Mouse (Mus musculus) frontal cortex, postnatal 36 days (tissue): ENCODE data around the gene Clcf1.

Source experiments
- DNase-seq, 2 experiments: peaks; one replicate each; pipeline ENCODE4 v3.0.0; 2022; ENCODE audit warnings: low spot score in 2 of 2

Clcf1 gene

GRCm38 (mm10) chr19:4217140-4217539 is 3.1 kb downstream of the Clcf1 start:
- DNase-seq, result no peak

GRCm38 (mm10) chr19:4217855-4218254 is 3.8 kb downstream of the Clcf1 start:
- no peak for DNase-seq

GRCm38 (mm10) chr19:4218293-4218692 is 4.3 kb downstream of the Clcf1 start:
- DNase-seq, result no peak

- DNase-seq, result no peak
These were observed 4.7 kb downstream of the Clcf1 start for GRCm38 (mm10) chr19:4218784-4219183.

GRCm38 (mm10) chr19:4219943-4220342 is 5.9 kb downstream of the Clcf1 start:
- DNase-seq, result no peak

DNA sequence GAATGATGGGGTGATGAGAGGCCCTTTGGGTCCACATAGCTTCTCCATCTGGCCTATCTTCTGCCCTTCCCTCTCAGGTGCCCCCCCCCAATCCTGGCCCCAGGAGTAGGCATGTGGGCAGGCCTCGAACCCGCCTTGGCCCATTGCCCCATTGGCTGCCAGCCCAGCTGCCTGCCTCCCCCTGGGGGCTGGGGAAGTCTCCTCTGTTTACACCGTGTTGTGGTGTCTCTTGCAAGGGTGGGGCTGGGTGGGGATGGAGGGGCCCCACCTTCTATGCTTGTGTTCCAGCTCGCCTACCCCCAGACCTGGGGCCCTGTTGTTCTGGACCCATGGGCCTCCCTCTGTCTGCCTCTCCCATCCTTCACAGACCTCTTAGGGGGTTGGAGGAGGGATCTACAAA is 6.4 kb downstream of the Clcf1 start:
- DNase-seq, result no peak

- DNase-seq, result no peak
These were observed 7.1 kb downstream of the Clcf1 start for GRCm38 (mm10) chr19:4220957-4221743.

DNA sequence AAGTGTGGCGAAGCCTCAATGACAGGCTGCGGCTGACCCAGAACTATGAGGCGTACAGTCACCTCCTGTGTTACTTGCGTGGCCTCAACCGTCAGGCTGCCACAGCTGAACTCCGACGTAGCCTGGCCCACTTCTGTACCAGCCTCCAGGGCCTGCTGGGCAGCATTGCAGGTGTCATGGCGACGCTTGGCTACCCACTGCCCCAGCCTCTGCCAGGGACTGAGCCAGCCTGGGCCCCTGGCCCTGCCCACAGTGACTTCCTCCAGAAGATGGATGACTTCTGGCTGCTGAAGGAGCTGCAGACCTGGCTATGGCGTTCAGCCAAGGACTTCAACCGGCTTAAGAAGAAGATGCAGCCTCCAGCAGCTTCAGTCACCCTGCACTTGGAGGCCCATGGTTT is 8.1 kb downstream of the Clcf1 start:
- DNase-seq, result no peak

- no peak for DNase-seq
These were observed 12.7 kb downstream of the Clcf1 start for GRCm38 (mm10) chr19:4226779-4227178.

DNA sequence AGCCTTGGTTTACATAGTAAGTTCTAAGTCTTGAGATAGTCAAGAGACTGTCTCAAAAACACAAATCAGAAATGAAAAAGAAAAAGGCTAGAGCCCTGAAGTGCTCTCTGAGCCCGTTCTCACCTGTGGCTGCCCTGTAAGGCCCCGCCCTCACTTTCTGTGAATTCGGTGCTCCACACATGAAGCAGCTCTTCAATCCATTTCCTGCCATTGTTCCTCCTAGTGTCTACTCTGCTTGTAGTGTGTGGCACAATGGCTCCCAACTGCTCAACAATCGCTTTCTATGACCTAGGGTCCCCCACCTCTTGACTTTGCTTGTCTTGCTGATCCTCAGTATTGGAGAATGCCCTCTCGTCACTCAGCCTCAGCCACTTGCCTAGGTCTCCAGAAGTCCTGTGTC is 13.4 kb downstream of the Clcf1 start:
- no peak for DNase-seq

DNA sequence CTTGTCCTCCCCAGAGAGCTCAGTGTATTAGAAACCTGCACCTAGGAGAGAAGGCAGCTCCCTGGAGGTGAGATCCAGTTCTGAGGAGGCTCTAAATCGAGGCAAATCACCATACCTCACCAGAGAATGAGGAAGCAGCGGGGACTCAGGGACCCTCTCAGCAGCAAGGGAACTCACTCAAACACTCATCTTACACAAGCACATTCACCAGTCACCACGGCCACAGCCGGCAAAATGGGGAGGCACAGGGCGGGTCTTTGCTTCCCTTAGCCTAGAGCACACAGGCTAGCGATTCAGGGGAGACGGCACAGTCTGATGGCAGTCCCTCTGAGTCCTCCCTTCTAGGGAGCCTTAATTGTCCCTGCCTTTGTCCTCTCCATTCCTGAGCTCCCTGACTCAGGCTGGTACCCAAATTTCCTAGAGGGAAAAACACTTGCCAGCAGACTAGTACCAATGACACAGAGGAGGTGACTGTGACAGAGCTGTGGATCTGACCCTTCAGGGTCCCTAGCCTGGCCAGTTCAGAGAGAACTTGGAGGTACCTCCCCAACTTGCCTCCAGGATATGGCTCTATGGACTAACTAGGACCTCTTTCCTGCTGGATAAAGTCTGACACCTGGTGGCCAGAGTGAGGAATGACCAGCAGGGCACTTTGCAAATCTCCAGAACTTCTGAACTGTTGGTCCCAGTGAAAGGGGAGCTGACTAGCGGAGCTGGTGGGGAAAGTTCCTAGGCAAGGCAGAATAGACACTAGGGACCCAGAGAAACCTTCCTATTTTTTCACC is 14.0 kb downstream of the Clcf1 start:
- peak; percentile 60 to 77 for DNase-seq

DNA sequence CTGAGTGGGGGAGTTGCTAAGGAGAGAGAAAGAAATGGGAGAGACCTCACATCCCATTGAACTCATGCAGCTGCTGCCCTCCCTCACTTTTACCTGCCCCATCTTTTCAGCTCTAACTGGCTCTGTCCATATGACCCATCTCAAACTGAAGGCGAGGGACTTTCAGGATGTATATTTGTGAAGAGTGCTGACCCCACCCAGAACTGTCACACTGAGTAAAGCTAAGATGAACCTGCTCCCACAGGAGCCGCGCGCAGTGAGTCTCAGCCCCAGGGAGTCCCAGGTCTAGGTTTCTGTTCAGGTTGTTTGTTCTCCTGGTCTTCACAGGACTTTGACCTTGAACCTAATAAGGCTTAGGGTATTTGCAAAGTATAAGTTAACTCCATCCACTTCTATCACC is 14.9 kb downstream of the Clcf1 start:
- no peak for DNase-seq

DNA sequence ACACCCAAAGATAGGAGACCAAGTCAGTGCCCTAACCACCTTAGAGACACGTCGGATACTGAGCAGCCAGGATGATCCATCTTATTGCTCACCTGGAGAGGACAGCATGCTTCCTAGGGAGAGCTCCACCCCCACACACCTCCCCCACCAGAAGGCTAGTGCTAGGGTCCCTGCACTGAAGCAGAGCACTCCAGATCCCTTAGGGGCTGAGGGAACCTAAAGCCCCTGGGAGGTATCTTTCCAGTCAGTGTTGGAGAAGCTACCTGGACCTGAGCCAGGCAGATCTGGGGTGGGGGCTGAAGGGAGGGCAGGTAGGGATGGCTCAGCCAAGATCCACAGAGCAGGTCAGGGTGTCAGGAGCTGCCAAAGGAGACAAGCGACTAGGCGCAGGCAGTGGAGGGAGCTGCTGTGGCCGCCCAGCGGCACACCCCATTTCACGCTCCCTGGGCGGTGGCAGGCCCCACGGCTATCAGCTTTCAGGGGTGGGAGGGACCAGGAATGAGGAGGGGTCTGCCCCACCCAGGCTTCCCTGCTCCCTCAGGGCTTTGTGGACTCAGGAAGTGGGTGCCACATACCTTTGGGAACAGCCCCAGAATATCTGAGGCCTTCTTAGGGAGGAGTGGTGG is 15.5 kb downstream of the Clcf1 start:
- DNase-seq, result no peak

DNA sequence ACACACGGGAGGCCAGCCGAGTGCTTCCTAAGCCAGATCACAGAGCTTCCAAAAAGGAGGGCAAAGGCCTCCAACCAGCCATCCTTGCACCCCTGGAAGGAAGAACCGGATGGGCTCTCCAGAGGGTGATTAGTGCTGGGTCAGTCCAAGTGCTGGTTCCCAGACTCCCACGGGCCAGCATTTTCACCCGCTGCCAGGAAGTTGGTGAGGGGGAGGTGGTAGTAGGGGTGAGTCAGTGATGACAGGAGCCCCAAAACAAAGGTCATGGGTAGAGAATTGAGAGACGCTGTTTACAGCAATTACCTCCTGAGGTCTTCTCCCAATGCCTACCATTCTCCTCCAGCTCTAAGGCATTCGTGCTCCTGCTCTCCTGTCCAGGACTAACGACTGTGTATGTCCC is 16.4 kb downstream of the Clcf1 start:
- DNase-seq, result no peak

- DNase-seq, result peak; percentile 96 to 98
These were observed 17.5 kb downstream of the Clcf1 start, which contains the start of gene Pold4 for GRCm38 (mm10) chr19:4231253-4232185. Gene Pold4, plus strand, starts transcription at chr19:4231899.

- no peak for DNase-seq
These were observed 18.1 kb downstream of the Clcf1 start for GRCm38 (mm10) chr19:4232186-4232572.

GRCm38 (mm10) chr19:4232651-4233050 is 18.6 kb downstream of the Clcf1 start:
- no peak for DNase-seq

- no peak for DNase-seq
These were observed 20.5 kb downstream of the Clcf1 start for GRCm38 (mm10) chr19:4234548-4234947.

DNA sequence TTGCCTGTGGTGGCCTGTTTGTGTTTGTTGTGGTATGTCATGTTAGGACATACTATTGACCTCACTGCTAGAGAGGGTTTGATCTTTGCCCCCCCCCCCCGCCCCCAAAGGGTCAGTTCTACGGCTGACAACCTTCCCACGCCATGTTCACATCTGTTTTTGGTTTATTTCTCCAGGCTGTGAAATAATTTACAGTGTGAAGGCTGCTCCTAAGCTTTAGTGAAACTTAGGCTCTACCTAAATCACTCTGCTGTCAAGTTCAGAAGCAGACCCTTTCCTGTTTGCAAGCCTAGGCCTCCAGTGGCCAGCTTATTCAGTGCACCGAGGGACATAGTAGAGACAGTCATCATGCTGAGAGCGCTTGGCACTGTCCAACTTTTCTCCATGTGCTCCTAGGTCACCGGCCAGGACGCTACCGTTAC is 26.2 kb downstream of the Clcf1 start:
- no peak for DNase-seq

GRCm38 (mm10) chr19:4242416-4242815 is 28.4 kb downstream of the Clcf1 start:
- DNase-seq, result no peak

- DNase-seq, result no peak
These were observed 30.7 kb downstream of the Clcf1 start for GRCm38 (mm10) chr19:4244775-4245174.

DNA sequence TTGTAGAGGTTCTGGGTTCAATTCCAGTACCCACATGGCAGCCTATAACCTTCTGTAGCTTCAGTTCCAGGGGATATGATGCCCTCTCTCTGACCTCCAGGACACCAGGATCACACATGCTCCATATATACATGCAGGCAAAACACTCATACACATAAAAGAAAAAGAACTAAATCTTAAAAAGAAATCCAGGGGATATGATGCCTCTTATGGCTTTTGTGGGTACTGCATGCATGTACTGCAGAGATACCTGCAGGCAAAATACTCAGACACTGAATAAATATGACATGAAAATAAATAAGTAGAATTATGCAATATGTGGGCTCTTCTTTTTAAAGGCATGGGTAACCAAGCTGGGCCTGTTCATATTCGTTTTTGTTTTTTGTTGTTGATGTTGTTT is 33.0 kb downstream of the Clcf1 start:
- DNase-seq, result no peak
